Mouse (Mus musculus) right cerebral cortex, postnatal 10 days (tissue): ENCODE measurements at regions not wholly inside any gene's neighbourhood (a gene's known extent, or its start where the extent isn't known, plus 50 kb on each side); places are given as distances from the start of the nearest gene placed in this dataset.
A peak's percentile ranks its signal among the peaks of the same experiment; 100 is the strongest.

ENCODE experiments used
- DNase-seq, 2 experiments: peaks; one replicate each; pipeline ENCODE4 v3.0.0; 2021; ENCODE audit warnings: low spot score in 2 of 2

DNA sequence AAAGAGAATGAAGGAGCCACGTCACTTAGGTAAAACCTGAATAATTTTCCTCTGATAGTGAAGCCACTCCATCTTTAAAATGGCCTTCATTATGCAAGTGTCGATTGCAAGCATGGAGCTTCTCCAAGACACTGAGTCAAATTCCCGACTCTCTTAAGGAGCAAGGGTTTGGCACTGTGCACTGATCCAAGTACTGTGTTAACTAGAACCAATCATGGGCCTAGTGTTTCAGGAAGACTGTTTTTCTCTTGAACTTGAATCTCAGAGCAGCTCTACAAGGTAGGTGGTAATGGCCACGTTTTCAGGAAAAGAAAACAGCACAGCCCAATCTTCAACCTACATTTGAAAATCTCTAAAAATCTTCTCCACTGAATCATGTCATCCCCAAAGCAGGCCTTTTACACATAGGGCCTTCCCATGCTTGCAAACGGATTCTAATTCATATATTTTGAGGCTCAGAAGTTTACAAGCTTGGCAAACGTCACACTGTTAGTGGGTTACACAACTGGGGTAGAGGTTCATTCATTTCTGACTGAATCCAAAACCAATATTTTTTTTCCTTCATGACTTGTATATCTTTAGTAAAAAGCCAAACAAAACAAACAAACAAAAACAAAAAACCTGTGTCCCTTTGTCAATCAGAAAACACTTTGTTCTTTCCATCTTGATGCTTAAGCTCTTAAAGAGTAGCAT, 342.2 kb upstream of the Zfp462 start:
- no peak for DNase-seq

- no peak for DNase-seq
Measured at GRCm38 (mm10) chr4:54610101-54610500, 334.7 kb upstream of the Zfp462 start.

DNA sequence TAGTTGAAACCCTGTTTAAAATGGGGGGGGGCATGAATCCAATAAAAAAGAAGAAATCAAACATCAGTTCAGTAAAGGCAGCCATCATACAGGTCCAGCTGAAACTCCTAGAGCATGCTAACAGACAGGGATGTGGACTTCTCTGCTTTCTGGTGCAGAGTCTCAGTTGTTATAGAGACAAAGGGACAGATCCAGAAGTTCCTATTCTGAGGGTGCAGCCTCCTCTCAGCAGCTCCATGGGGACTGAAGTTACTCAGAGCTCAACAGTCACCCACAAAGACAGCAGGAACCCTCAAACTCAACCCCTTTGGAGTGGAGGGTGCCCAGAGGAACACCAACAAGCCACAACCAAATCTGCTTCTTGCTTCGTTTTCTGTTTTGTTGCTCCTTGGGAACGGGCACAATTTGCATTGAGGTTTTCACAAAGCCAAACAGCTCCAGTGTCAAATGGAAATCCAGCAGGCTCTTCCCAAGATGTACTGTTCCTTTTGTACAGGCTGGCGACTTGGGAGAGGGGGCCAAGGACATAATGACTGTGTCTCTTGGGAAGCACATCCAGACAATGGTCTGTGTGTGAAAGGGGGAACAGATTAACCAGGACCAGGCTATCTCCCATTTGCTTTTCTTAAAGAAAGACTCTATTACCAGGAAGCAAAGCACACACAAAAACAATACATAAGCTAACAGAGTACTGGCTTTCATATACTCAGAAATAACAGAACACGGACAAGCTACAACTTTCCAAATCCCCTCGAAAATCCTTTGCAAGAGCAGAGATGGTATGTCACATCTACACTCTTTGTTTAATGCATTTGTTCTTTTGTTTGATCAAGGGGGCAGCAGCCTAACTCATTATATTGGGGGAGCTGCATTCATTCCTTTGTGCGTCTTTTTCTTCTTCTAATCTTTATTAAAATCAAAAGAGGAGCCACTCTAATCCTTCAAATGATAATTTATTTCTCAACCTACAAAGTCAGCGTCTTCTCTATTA, 332.6 kb upstream of the Zfp462 start:
- DNase-seq, result no peak

DNA sequence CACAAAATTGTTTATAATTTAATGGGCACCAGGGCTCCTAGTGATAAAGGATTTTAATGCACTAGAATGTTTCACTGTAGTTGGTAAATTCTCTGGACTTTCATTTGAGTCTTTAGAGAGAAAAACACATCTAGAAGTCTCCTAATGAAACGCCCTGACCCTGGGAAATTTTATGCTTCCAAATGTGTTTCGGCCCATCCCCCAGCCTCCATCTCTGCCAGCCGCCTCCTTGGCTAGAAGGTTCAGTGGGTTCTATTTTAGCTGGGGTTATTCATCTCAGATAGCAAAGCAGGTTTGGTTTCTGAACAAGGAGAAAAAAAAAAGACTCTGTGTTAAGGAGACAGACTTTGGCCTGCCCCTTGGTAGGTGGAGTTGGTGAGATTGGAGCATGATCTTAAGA, 331.8 kb upstream of the Zfp462 start:
- DNase-seq, result peak in 1 of 2 experiments; percentile 51

DNA sequence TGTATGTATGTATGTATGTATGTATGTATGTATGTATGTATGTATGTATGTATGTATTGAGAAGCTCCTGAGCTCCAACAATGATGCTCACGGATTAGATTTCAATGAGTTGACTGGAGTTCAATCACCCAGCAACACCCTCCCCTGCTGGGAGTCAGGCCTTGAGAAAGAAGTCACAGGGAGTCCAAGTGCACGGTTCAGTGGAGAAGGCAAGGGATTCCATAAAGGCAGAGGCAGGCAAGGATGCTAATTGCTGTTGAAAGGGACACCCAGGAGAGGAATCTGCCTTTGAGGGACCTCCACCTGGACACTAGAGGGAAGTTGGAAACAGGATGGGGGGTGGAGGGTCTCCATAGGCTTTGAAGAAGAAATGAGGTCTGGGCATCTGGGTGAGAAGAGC, 331.2 kb upstream of the Zfp462 start:
- DNase-seq, result no peak

- DNase-seq, result no peak
Measured at GRCm38 (mm10) chr4:54615886-54616285, 329.0 kb upstream of the Zfp462 start.

DNA sequence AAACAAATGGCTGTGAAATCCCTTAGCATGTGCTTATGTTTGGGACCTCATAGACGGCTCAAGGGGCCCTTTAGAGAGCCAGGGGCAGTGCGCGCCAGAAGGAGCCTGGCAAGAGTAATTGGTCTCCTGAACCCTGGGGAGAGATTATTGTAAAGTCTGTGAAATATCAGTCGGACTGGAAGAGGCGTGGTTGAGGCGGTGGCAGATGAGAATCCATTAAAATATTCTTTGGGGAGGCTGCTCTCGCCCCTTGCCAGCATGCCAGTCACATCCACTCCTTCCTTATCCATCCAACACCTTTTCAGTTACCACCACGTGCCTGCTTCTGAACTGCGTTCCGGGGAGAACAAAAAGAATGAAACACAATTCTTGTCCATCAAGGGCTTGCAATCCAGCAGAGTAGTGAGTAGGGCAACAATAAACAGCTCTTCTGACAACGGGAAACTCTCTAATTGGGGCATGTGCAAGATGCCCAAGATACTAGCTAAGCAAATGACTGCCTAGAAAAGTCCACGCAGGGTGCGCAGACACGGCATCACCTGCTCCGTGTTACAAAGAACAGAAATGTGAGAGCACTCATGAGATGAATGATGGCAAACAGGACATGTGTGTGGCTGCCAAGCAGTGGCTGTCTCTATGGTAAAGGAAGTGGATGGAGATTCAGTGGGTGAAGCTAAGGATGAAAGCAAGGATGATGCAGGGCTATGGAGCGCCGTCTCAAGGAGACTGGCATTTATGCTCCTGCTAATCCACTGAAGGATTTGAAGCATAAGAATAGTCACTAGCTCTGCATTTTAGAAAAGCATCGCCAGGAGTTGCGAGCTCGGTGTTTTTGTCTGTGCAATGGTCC, 320.6 kb upstream of the Zfp462 start:
- DNase-seq, result no peak

DNA sequence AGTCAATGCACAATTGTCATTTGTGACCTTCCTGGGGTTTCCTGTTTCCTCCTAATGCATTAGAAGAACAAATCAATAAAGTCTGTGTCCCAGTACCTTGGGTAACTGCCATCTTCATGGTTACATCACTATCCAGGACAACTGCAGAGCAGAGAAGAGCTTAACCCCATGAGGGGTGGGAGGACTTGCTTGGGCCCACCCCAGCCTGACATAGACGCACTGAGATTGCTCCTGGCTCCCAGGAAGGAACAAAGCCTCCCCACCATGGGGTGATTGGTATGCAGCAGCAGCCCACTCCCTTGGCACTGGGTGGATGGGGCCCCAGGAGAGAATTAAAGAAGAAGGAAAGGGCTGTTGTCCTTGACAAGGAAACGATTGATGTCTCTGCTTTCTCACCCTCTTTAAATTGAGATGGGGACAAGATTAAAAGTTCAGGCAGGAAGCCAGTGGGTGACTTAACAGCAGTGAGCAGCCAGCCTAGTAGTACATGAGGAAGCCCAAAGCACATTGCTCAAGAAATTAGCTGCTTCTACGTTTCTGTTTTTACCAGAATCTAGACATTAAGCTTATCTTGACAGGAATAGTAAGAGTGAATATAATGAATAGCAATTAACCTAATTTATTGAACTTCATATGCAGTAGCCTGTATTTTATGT, 307.7 kb upstream of the Zfp462 start:
- peak; percentile 60 to 71 for DNase-seq

- no peak for DNase-seq
Measured at GRCm38 (mm10) chr4:54646033-54646432, 298.8 kb upstream of the Zfp462 start.

GRCm38 (mm10) chr4:54646459-54646858, 298.4 kb upstream of the Zfp462 start:
- peak in 1 of 2 experiments; percentile 36 for DNase-seq

DNA sequence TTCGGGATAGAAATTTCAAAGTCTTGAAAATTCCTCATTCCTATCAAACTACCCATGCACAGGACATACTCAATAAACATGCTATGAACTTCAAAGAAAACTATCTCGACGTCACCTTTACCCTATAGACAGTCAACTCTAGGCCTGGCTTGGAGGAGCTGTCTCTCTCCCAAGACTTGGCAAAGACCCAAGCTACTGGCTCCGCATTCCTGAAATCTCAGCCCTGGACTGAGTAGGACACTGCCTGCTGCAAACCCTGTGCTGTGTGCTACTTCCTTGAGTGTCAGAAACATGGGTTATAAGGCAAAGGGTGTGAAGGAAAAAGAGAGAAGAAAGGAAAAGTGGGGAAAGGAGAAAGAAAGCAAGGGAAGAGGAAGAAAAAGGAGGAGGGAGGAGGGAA, 296.6 kb upstream of the Zfp462 start:
- no peak for DNase-seq

DNA sequence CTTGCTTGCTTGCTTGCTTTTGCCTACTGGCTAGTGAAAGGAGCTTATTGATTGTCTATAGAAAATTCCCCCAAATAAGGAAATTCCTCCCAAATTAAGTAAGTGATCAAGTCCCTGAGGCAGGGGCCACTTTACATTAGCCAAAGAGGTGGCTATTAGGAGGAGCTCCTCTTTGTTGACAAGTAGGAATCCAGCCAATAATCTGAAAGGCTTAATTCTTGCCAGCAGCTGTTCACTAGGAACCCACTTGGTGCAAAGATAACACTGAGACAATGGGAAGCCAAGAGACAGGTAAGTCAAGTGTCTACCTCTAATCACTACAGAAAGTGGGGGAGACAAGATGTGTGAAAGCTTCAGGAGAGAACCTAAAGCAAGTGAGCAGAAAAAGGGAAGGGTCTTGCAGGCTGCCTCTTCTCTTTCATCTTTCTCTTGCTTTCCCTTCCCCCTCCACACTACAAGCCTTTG, 293.2 kb upstream of the Zfp462 start:
- DNase-seq, result no peak

DNA sequence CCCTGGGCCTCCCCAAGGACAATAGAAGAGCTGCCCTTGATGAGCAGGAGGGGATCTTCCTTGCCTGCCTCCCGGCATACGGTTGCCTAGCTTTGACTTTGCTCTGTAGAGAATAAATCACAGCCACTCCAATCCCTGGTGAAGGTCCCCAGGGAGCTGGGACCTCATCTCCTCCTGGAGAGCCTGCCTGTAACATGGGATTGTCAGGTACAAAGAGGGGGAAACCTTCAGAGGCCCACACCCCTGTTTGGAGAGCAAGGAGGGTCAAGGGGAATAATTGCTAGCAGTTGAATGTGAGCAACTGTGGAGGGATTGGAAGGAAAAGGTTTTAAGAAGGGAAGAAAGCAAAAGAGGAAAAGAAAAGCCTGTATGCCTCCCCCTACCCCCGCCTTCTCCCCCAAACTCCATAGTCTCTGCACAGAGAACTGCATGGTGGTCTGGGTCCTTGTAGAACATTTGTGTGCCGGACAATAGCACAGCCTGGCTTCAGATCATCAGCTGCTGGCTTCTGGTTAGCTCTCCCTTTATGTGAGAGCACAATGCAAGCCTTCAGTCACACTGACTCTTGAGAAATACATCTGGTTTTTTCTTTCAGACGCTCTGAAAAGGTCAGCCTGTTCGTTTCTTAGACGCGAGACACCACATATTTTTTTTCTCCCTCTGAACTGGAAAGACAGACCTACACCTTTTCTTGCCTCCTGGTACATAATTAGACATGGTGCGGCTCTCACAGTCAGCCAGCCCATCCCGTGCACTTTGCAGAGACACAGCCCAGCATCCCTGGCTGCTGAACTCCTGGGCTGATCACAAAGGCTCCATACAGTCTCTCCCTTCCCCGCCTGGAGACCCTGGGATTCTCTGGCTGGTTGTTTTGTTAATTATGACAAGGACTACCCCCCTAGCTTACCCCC, 292.5 kb upstream of the Zfp462 start:
- peak in 1 of 2 experiments; percentile 35 for DNase-seq

- no peak for DNase-seq
Measured at GRCm38 (mm10) chr4:54653097-54653776, 291.6 kb upstream of the Zfp462 start.
